Mouse (Mus musculus) liver, embryonic 15.5 days (tissue): Measurements from ENCODE around the gene Tango6. TPM values are rescaled to one million over a fixed set of nuclear protein-coding genes. Genes with fewer than 3 reads are reported as not detected.

ENCODE experiments used
- ATAC-seq: fragments of 200-750 bp; cut with Nextera tagmentation; 2 replicates; pipeline ENCODE4 v1.8.0; 2017; ENCODE audit warnings: moderate number of reproducible peaks, mild to moderate bottlenecking, moderate library complexity; ENCODE audit not compliant: insufficient read depth
- H3K27ac ChIP-seq: fragments of 300-500 bp; sonication (generic); replicated peaks from 2 replicates; pipeline ENCODE4 v1.5.1; 2015; ENCODE audit warnings: mild to moderate bottlenecking, inconsistent platforms
- H3K27me3 ChIP-seq: fragments of 300-500 bp; sonication (generic); 2 replicates; pipeline ENCODE4 v1.6.1; 2015; ENCODE audit warnings: mild to moderate bottlenecking, inconsistent platforms
- H3K36me3 ChIP-seq: fragments of 300-500 bp; sonication (generic); replicated peaks from 2 replicates; pipeline ENCODE4 v1.6.1; 2015; ENCODE audit warnings: moderate library complexity, mild to moderate bottlenecking, inconsistent platforms
- H3K4me1 ChIP-seq: fragments of 300-500 bp; sonication (generic); replicated peaks from 2 replicates; pipeline ENCODE4 v1.6.1; 2015; ENCODE audit warnings: inconsistent platforms
- H3K4me2 ChIP-seq: fragments of 300-500 bp; sonication (generic); 2 replicates; pipeline ENCODE4 v1.6.1; 2015; ENCODE audit warnings: moderate library complexity, mild to moderate bottlenecking, inconsistent platforms
- H3K4me3 ChIP-seq: fragments of 300-500 bp; sonication (generic); replicated peaks from 2 replicates; pipeline ENCODE4 v1.5.1; 2015; ENCODE audit warnings: mild to moderate bottlenecking, inconsistent platforms
- H3K9ac ChIP-seq: fragments of 300-500 bp; sonication (generic); 2 replicates; pipeline ENCODE4 v1.6.1; 2015; ENCODE audit warnings: moderate library complexity, mild to moderate bottlenecking, inconsistent platforms
- H3K9me3 ChIP-seq: fragments of 300-500 bp; sonication (generic); replicated peaks from 2 replicates; pipeline ENCODE4 v1.6.1; 2016; ENCODE audit warnings: inconsistent platforms
- WGBS: fragments of 180-500 bp; shearing (Covaris S2); methylation state at CpG from one replicate; pipeline ENCODE4 v1.1.7; 2015; ENCODE audit warnings: mixed read lengths; ENCODE audit not compliant: insufficient replicate concordance; 5-methylcytosine and 5-hydroxymethylcytosine counted together
- polyA plus RNA-seq: library from polyadenylated mRNA; unstranded; fragments of >200 nt; fragmentation: Nextera tagmentation; extraction: Ambion mirVana; gene quantifications from 2 replicates; pipeline ENCODE4 v1.2.1, GENCODE M21; 2015

Gene Tango6
- polyA plus RNA-seq, 1 experiment from 2014 or later, result 3.1 TPM

DNA sequence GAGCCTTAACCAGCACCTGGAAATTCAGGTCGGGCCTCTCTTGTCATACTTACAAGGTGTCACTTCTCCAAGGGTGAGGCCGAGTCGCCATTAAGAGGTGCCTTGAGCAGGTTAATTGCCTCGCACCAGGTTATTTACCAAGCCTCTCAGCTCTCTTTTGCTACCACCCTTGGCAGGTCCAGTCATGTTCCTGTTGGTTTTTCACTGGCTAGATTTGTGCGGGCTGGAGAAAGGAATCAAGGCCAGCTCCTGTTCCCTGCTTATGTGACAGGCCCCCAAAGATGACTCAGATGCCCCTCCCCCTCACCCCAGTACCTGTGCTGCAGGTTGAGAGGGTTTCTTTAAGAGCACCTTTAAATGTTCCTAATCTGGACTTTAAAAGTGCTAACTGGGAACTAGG, 36.1 kb upstream of the Tango6 start:
- 59% methylated on average over 5 of the region's 5 CpGs for WGBS
- Histone ChIP-seq H3K9me3 (no peaks in the 10 kb centered on the region), H3K4me2 (no peak overlapping the region), H3K4me1 (peaks cover 3% of the 10 kb centered on the region), H3K36me3 (no peaks in the 10 kb centered on the region), H3K4me3 (no peak overlapping the region), H3K27ac (no peak overlapping the region), H3K9ac (no peak overlapping the region), H3K27me3 (no peaks in the 10 kb centered on the region)
- no peak for ATAC-seq

DNA sequence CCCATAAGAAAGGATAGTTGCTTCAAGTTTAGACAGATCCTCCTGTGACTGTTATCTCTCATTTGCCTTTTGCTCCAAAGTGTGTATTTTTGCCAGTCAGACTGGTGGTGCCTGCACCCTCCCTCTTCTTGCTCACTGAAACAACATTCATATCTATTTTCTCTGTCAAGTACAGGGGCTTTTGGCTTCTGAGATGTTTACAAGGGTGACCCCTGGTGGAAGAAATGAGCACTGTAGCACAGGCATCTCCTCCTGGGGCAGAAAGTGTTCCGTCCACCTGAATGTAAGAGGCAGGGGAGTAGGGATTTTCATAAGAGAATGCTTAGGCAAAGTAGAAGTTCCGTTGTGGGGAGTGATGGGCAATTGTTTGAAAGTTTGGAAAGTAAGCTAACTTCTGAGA, 35.5 kb upstream of the Tango6 start:
- Histone ChIP-seq H3K4me3 (no peak overlapping the region), H3K27ac (no peak overlapping the region), H3K9me3 (no peaks in the 10 kb centered on the region), H3K4me1 (no peaks in the 10 kb centered on the region; the same call in 1 of the 2 replicates), H3K9ac (no peak overlapping the region), H3K4me2 (no peak overlapping the region), H3K36me3 (no peaks in the 10 kb centered on the region), H3K27me3 (no peaks in the 10 kb centered on the region)
- ATAC-seq, result no peak
- 23% methylated on average over 2 of the region's 2 CpGs for WGBS

DNA sequence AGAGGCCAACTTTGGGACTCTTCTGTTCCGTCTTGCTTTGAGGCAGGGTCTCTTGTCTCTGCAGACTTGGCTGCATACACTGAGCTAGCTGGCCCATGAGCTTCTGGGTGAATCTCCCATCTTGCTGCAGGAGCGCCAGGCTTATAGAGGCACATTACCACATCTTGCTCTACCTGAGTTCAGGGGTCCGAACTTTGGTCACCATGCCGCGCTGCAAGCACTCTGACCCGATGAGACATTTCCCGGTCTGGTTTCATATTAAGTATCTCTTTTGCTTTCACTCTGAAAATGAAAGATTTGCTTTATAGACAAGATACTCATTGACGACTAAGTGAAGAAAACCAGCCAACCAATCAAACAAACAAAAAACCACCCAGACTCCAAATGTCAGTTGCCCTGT, 34.4 kb upstream of the Tango6 start:
- WGBS, result 72% methylated on average over 8 of the region's 8 CpGs
- H3K4me1 ChIP-seq, result no peaks in the 10 kb centered on the region
- H3K4me2 ChIP-seq, result no peak overlapping the region
- no peak overlapping the region for H3K27ac ChIP-seq
- no peaks in the 10 kb centered on the region for H3K27me3 ChIP-seq
- H3K9me3 ChIP-seq, result no peaks in the 10 kb centered on the region
- ATAC-seq, result no peak
- no peak overlapping the region for H3K4me3 ChIP-seq
- H3K9ac ChIP-seq, result no peak overlapping the region
- H3K36me3 ChIP-seq, result no peaks in the 10 kb centered on the region

GRCm38 (mm10) chr8:106651994-106652393, 30.9 kb upstream of the Tango6 start:
- Histone ChIP-seq H3K4me1 (no peaks in the 10 kb centered on the region), H3K4me2 (no peak overlapping the region), H3K4me3 (no peak overlapping the region), H3K27ac (no peak overlapping the region), H3K9ac (no peak overlapping the region), H3K9me3 (no peaks in the 10 kb centered on the region), H3K36me3 (no peaks in the 10 kb centered on the region), H3K27me3 (no peaks in the 10 kb centered on the region)
- no peak for ATAC-seq
- WGBS, result 24% methylated on average over 3 of the region's 3 CpGs

DNA sequence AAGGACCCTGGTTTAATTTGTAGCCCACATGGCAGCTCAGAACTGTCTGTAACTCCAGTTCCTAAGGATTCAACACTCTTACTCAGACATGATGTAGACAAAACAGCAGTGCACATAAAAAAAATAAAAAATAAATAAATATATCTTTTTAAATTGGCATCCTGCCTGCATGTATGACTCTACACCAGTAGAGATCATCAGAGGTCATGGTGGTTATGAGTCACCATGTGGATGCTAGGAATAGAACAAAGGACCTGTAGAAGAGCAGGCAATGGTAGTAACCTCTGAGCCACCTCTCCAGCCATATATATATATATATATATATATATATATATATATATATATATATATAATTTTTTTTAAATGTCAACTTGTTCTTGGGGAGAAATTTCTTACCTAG, 26.8 kb upstream of the Tango6 start:
- H3K9me3 ChIP-seq, result no peaks in the 10 kb centered on the region
- no peaks in the 10 kb centered on the region for H3K4me1 ChIP-seq
- H3K27me3 ChIP-seq, result no peaks in the 10 kb centered on the region
- H3K4me2 ChIP-seq, result no peak overlapping the region
- no peak overlapping the region for H3K9ac ChIP-seq
- no peaks in the 10 kb centered on the region for H3K36me3 ChIP-seq
- no peak overlapping the region for H3K27ac ChIP-seq
- ATAC-seq, result no peak
- H3K4me3 ChIP-seq, result no peak overlapping the region

DNA sequence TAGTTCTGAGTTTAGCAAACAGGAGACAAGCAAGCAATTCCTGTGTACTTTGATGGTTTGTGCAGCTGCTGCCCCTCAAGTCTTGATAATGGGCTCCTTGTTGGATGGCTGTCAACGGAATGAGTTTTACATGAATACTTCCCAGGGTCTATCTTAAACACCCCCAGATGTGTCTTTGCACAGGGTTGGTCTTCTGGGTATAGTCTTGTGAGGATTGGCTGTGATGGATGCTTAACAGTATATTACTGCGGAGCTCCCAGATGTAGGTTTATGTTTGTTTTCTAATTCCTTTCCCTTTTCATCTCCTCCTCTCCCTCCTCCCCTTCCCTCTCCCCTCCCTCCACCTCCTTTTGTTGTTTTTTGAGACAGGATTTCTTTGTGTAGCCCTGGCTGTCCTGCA, 10.1 kb upstream of the Tango6 start:
- Histone ChIP-seq H3K4me3 (no peak overlapping the region), H3K27me3 (no peaks in the 10 kb centered on the region), H3K9me3 (no peaks in the 10 kb centered on the region), H3K36me3 (no peaks in the 10 kb centered on the region), H3K4me1 (no peaks in the 10 kb centered on the region), H3K4me2 (no peak overlapping the region), H3K9ac (no peak overlapping the region), H3K27ac (no peak overlapping the region)
- WGBS, result 52% methylated on average over 2 of the region's 2 CpGs
- no peak for ATAC-seq

GRCm38 (mm10) chr8:106674318-106674717, 8.6 kb upstream of the Tango6 start:
- H3K27me3 ChIP-seq, result no peaks in the 10 kb centered on the region
- WGBS, result 87% methylated on average over 15 of the region's 15 CpGs
- no peaks in the 10 kb centered on the region for H3K36me3 ChIP-seq
- no peaks in the 10 kb centered on the region for H3K4me1 ChIP-seq
- no peak for ATAC-seq
- no peak overlapping the region for H3K27ac ChIP-seq
- H3K9me3 ChIP-seq, result no peaks in the 10 kb centered on the region
- no peak overlapping the region for H3K9ac ChIP-seq
- no peak overlapping the region for H3K4me2 ChIP-seq
- no peak overlapping the region for H3K4me3 ChIP-seq

DNA sequence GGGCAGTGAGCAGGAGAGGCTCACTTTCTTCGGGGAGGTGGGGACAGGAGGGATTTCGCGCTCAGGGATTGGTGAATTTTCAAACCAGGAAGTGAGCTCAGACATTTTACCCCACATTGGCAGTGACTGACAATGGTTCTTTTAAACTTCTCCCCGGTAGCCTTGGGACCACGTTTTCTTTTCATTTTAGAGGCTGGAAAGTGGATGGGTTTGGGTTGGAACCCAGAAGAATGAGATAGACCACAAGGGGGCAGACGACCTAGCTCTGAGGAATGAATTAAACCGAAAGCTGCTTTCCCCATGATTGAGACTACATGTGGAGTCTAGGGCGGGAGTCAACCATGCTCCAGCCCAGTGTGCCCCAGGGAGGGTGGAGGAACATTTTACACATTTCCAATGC, 8.0 kb upstream of the Tango6 start:
- Histone ChIP-seq H3K4me3 (no peak overlapping the region), H3K9me3 (no peaks in the 10 kb centered on the region), H3K36me3 (no peaks in the 10 kb centered on the region), H3K4me2 (no peak overlapping the region), H3K9ac (no peak overlapping the region), H3K27me3 (no peaks in the 10 kb centered on the region), H3K27ac (no peak overlapping the region), H3K4me1 (no peaks in the 10 kb centered on the region)
- WGBS, result 62% methylated on average over 8 of the region's 8 CpGs
- ATAC-seq, result no peak

GRCm38 (mm10) chr8:106684387-106684786, 1.5 kb downstream of the Tango6 start:
- Histone ChIP-seq H3K4me1 (peaks cover 27% of the 10 kb centered on the region), H3K36me3 (0 out of 2 replicates have a peak, but pooled peaks cover 5% of the 10 kb centered on the region), H3K27me3 (no peaks in the 10 kb centered on the region), H3K4me3 (no peak overlapping the region), H3K9me3 (no peaks in the 10 kb centered on the region), H3K4me2 (no peak overlapping the region), H3K9ac (no peak overlapping the region), H3K27ac (no peak overlapping the region)
- WGBS, result 77% methylated on average over 4 of the region's 4 CpGs
- ATAC-seq, result no peak

DNA sequence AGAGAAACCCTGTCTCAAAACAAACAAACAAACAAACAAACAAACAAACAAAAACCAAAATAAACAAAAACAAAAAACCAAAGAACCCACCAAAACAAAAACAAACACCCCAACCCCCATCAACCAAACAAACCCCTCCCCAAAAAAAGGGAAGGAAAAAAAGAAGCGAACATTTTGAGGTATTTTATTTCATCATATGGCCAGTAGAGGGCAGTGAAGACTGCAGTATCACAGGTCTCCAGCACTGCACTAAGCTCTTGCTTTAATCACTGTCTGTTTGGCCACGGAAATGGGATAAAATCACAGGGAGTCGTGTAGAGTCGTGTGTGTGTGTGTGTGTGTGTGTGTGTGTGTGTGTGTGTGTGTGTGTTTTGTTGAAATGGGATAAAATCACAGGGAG, 4.6 kb downstream of the Tango6 start:
- 0 out of 2 replicates have a peak, but pooled peaks cover 5% of the 10 kb centered on the region for H3K36me3 ChIP-seq
- ATAC-seq, result no peak
- no peak overlapping the region for H3K4me3 ChIP-seq
- no peaks in the 10 kb centered on the region for H3K27me3 ChIP-seq
- H3K9ac ChIP-seq, result no peak overlapping the region
- 1% methylated on average over 4 of the region's 4 CpGs for whole genome bisulfite sequencing
- no peak overlapping the region for H3K4me2 ChIP-seq
- no peaks in the 10 kb centered on the region for H3K9me3 ChIP-seq
- peaks cover 27% of the 10 kb centered on the region for H3K4me1 ChIP-seq
- no peak overlapping the region for H3K27ac ChIP-seq

DNA sequence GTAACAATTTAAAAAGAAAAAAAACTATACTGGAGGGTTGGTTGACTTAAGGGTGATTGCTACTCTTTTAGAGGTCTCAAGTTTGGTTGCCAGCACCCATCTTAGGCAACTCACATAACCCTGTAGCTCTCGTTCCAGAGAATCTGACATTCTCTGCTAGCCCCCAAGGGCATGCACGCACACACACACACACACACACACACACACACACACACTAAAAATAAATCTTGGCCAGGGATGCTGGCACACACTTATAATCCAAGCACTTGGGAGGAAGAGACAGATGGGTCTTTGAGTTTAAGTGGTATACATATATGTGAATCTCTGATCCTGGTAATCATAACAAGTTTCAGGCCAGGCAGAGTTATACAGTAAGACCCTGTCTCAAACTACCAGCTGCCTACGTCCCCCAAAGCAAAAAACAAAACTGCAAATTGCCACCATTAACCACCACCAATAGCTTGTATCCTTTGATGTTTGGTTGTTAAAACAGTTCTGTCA, 14.9 kb downstream of the Tango6 start:
- 80% methylated on average over 3 of the region's 3 CpGs for WGBS
- no peak for ATAC-seq
- peaks cover 38% of the 10 kb centered on the region for H3K36me3 ChIP-seq

GRCm38 (mm10) chr8:106699588-106699987, 16.7 kb downstream of the Tango6 start:
- no peak overlapping the region for H3K4me3 ChIP-seq
- H3K9ac ChIP-seq, result no peak overlapping the region
- peaks cover 8% of the 10 kb centered on the region; the same call in 1 of the 2 replicates for H3K4me1 ChIP-seq
- WGBS, result 49% methylated on average over 5 of the region's 5 CpGs
- no peaks in the 10 kb centered on the region for H3K9me3 ChIP-seq
- H3K4me2 ChIP-seq, result no peak overlapping the region
- no peak for ATAC-seq
- no peak overlapping the region for H3K27ac ChIP-seq
- H3K36me3 ChIP-seq, result peaks cover 38% of the 10 kb centered on the region
- H3K27me3 ChIP-seq, result no peaks in the 10 kb centered on the region

More for the DNA sequence above, 14.9 kb downstream of the Tango6 start:
- H3K27me3 ChIP-seq, result no peaks in the 10 kb centered on the region
- no peak overlapping the region for H3K9ac ChIP-seq
- H3K27ac ChIP-seq, result no peak overlapping the region
- H3K4me1 ChIP-seq, result peaks cover 5% of the 10 kb centered on the region; the same call in 1 of the 2 replicates
- no peak overlapping the region for H3K4me3 ChIP-seq
- no peaks in the 10 kb centered on the region for H3K9me3 ChIP-seq
- no peak overlapping the region for H3K4me2 ChIP-seq
